Mouse (Mus musculus) liver, embryonic 15.5 days (tissue): ENCODE results near the gene Mpc1. TPM values are rescaled to one million over a fixed set of nuclear protein-coding genes. Genes with fewer than 3 reads are reported as not detected.
"Not testable (repeated sequence)": the region's sequence is repeated elsewhere in the genome, so short reads cannot be mapped to it uniquely, and the experiment has no call there.

Experiments
- ATAC-seq: fragments of 200-750 bp; cut with Nextera tagmentation; 2 replicates; pipeline ENCODE4 v1.8.0; 2017; ENCODE audit warnings: moderate number of reproducible peaks, mild to moderate bottlenecking, moderate library complexity; ENCODE audit not compliant: insufficient read depth
- H3K27ac ChIP-seq: fragments of 300-500 bp; sonication (generic); replicated peaks from 2 replicates; pipeline ENCODE4 v1.5.1; 2015; ENCODE audit warnings: mild to moderate bottlenecking, inconsistent platforms
- H3K27me3 ChIP-seq: fragments of 300-500 bp; sonication (generic); 2 replicates; pipeline ENCODE4 v1.6.1; 2015; ENCODE audit warnings: mild to moderate bottlenecking, inconsistent platforms
- H3K36me3 ChIP-seq: fragments of 300-500 bp; sonication (generic); replicated peaks from 2 replicates; pipeline ENCODE4 v1.6.1; 2015; ENCODE audit warnings: moderate library complexity, mild to moderate bottlenecking, inconsistent platforms
- H3K4me1 ChIP-seq: fragments of 300-500 bp; sonication (generic); replicated peaks from 2 replicates; pipeline ENCODE4 v1.6.1; 2015; ENCODE audit warnings: inconsistent platforms
- H3K4me2 ChIP-seq: fragments of 300-500 bp; sonication (generic); 2 replicates; pipeline ENCODE4 v1.6.1; 2015; ENCODE audit warnings: moderate library complexity, mild to moderate bottlenecking, inconsistent platforms
- H3K4me3 ChIP-seq: fragments of 300-500 bp; sonication (generic); replicated peaks from 2 replicates; pipeline ENCODE4 v1.5.1; 2015; ENCODE audit warnings: mild to moderate bottlenecking, inconsistent platforms
- H3K9ac ChIP-seq: fragments of 300-500 bp; sonication (generic); 2 replicates; pipeline ENCODE4 v1.6.1; 2015; ENCODE audit warnings: moderate library complexity, mild to moderate bottlenecking, inconsistent platforms
- H3K9me3 ChIP-seq: fragments of 300-500 bp; sonication (generic); replicated peaks from 2 replicates; pipeline ENCODE4 v1.6.1; 2016; ENCODE audit warnings: inconsistent platforms
- WGBS: fragments of 180-500 bp; shearing (Covaris S2); methylation state at CpG from one replicate; pipeline ENCODE4 v1.1.7; 2015; ENCODE audit warnings: mixed read lengths; ENCODE audit not compliant: insufficient replicate concordance; 5-methylcytosine and 5-hydroxymethylcytosine counted together
- polyA plus RNA-seq: library from polyadenylated mRNA; unstranded; fragments of >200 nt; fragmentation: Nextera tagmentation; extraction: Ambion mirVana; gene quantifications from 2 replicates; pipeline ENCODE4 v1.2.1, GENCODE M21; 2015

Mpc1 gene
- polyA plus RNA-seq, 1 experiment from 2014 or later: 135 TPM

DNA sequence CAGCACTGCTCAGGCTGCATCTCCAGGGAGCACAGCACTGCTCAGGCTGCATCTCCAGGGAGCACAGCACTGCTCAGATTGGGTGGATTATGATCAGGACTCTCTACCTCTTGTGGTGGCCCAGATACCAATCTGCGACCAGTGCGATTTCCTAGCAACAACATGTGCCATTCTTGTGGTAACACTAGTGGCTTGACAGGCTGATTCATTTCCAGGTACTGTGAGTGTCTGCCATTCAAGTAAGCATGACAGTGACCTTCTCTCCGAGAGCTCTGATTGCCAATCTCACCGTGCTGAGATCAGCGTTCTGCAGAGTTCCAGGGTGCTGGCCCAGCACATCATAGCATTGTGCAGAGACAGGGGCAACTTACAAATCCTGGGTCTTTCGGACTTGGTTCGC lies 31.0 kb upstream of the Mpc1 start:
- Histone ChIP-seq H3K27ac (no peak overlapping the region), H3K4me3 (no peak overlapping the region), H3K9me3 (no peaks in the 10 kb centered on the region), H3K4me1 (no peaks in the 10 kb centered on the region), H3K4me2 (no peak overlapping the region), H3K27me3 (no peaks in the 10 kb centered on the region; the same call in 1 of the 2 replicates), H3K9ac (no peak overlapping the region), H3K36me3 (no peaks in the 10 kb centered on the region)
- WGBS: 73% methylated on average over 7 of the region's 7 CpGs
- no peak for ATAC-seq

GRCm38 (mm10) chr17:8254268-8254667 lies 28.4 kb upstream of the Mpc1 start:
- no peak overlapping the region for H3K4me3 ChIP-seq
- no peaks in the 10 kb centered on the region; the same call in 1 of the 2 replicates for H3K27me3 ChIP-seq
- H3K4me1 ChIP-seq: no peaks in the 10 kb centered on the region
- H3K9ac ChIP-seq: no peak overlapping the region
- no peak overlapping the region for H3K4me2 ChIP-seq
- ATAC-seq: no peak
- no peaks in the 10 kb centered on the region for H3K36me3 ChIP-seq
- no peaks in the 10 kb centered on the region for H3K9me3 ChIP-seq
- H3K27ac ChIP-seq: no peak overlapping the region

DNA sequence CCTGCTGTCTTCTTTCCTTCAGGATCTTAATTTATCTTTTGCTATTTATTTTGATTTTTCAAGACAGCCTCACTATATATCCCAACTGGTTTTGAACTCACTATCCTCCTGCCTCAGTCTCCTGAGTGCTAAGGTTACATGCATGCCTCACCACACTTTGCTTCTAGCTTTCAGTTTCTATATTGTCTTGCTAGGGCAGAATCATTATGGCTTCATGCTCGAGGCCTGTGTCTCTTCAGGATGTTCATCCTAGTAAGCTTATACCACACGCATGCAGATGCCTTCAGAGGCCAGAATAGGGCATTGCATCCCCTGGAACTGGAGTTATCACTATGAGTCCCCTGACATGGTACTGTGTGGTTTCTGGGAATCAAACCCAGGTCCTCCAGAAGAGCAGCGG lies 27.8 kb upstream of the Mpc1 start:
- no peaks in the 10 kb centered on the region for H3K36me3 ChIP-seq
- no peaks in the 10 kb centered on the region for H3K9me3 ChIP-seq
- no peak overlapping the region for H3K4me2 ChIP-seq
- H3K9ac ChIP-seq: no peak overlapping the region
- H3K27ac ChIP-seq: no peak overlapping the region
- no peaks in the 10 kb centered on the region for H3K4me1 ChIP-seq
- no peaks in the 10 kb centered on the region; the same call in 1 of the 2 replicates for H3K27me3 ChIP-seq
- no peak for ATAC-seq
- H3K4me3 ChIP-seq: no peak overlapping the region
- 44% methylated on average over 3 of the region's 3 CpGs for WGBS

DNA sequence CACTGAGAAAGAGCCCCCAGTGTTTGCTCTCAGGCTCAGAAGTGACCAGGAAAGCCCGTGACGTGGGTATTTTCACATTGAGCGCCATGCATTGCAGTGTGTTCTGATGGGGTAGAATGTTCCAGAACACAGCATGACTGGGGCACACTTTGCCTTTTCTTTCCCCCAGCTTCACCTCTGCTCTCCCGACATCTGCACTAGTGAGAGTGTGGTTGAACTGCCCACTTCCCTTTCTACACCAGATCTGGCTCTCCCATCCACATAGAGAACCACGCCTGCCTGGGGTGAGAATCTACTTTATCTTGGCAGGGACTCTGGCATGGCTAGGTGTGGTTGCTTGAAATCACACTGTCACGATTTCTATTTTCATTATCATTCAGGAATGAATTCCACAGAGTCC lies 27.1 kb upstream of the Mpc1 start:
- Histone ChIP-seq H3K36me3 (no peaks in the 10 kb centered on the region), H3K4me2 (no peak overlapping the region), H3K27me3 (no peaks in the 10 kb centered on the region; the same call in 1 of the 2 replicates), H3K9ac (no peak overlapping the region), H3K9me3 (no peaks in the 10 kb centered on the region), H3K27ac (no peak overlapping the region), H3K4me1 (no peaks in the 10 kb centered on the region), H3K4me3 (no peak overlapping the region)
- WGBS: 33% methylated on average over 6 of the region's 6 CpGs
- ATAC-seq: no peak

DNA sequence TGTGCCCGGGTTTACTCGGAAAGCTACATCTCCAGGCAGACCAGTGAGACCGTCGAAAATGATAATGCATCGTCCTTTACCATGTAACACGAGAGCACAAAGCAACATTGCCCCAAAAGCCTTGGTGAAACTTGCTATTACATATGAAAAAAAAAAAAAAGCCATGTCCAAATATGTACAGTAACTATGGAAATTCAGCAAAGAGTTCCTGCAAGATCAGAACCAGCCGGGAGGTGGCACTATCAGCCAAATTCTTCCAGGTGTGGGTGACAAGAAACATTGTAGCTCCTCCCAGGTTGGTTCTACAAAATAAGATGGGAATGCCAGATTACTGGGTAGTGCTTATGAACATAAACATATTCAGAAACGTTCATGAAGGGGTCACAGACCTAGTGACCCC lies 25.7 kb upstream of the Mpc1 start:
- H3K4me3 ChIP-seq: no peak overlapping the region
- WGBS: 55% methylated on average over 8 of the region's 8 CpGs
- H3K4me1 ChIP-seq: no peaks in the 10 kb centered on the region
- H3K27me3 ChIP-seq: 0 out of 2 replicates have a peak, but pooled peaks cover 4% of the 10 kb centered on the region
- H3K9ac ChIP-seq: no peak overlapping the region
- H3K9me3 ChIP-seq: no peaks in the 10 kb centered on the region
- H3K27ac ChIP-seq: no peak overlapping the region
- H3K4me2 ChIP-seq: no peak overlapping the region
- no peak for ATAC-seq
- H3K36me3 ChIP-seq: no peaks in the 10 kb centered on the region

DNA sequence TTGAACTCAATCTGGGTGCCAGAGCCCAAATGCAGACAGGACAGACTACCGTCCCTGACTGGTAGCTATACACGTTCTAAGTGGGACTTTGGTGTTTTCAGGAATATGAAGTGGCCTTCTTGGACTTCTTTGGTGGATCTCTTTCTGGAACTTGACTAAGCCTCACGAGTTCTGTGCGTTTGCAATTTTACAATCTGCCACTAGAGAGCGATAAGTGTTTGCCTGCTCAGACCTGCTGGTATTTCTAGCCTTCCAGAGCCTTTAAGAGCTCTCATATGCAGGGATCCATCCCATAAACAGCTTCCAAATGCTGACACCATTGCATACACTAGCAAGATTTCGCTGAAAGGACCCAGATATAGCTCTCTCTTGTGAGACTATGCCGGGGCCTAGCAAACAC lies 18.1 kb upstream of the Mpc1 start:
- H3K36me3 ChIP-seq, ATAC-seq: not testable (repeated sequence)

GRCm38 (mm10) chr17:8272054-8272749 lies 10.5 kb upstream of the Mpc1 start:
- 24% methylated on average over 6 of the region's 6 CpGs for WGBS
- H3K4me3 ChIP-seq: no peak overlapping the region
- peak overlapping the region; percentile 15; the same call in 1 of the 2 replicates for H3K4me2 ChIP-seq
- no peak overlapping the region for H3K9ac ChIP-seq
- H3K36me3 ChIP-seq: no peaks in the 10 kb centered on the region
- peaks cover 29% of the 10 kb centered on the region for H3K4me1 ChIP-seq
- no peaks in the 10 kb centered on the region for H3K9me3 ChIP-seq
- H3K27me3 ChIP-seq: no peaks in the 10 kb centered on the region
- ATAC-seq: peak; percentile 61
- 0 out of 2 replicates have a peak overlapping the region, but pooled peaks have one; percentile 53 for H3K27ac ChIP-seq

More for the DNA sequence above, 18.1 kb upstream of the Mpc1 start:
- H3K27me3 ChIP-seq, H3K4me2 ChIP-seq, H3K4me3 ChIP-seq, H3K4me1 ChIP-seq, H3K9me3 ChIP-seq, H3K27ac ChIP-seq, H3K9ac ChIP-seq: not testable (repeated sequence)
- WGBS: 8% methylated on average over 7 of the region's 7 CpGs

GRCm38 (mm10) chr17:8272951-8273350 lies 9.8 kb upstream of the Mpc1 start:
- H3K9ac ChIP-seq: no peak overlapping the region
- 38% methylated on average over 6 of the region's 6 CpGs for WGBS
- H3K4me3 ChIP-seq: no peak overlapping the region
- H3K4me2 ChIP-seq: peak overlapping the region; percentile 15; the same call in 1 of the 2 replicates
- peaks cover 29% of the 10 kb centered on the region for H3K4me1 ChIP-seq
- H3K27me3 ChIP-seq: no peaks in the 10 kb centered on the region
- H3K27ac ChIP-seq: peak overlapping the region; percentile 53; the same call in 1 of the 2 replicates
- H3K36me3 ChIP-seq: no peaks in the 10 kb centered on the region
- no peaks in the 10 kb centered on the region for H3K9me3 ChIP-seq
- peak; percentile 59 for ATAC-seq

- 0 out of 2 replicates have a peak overlapping the region, but pooled peaks have one; percentile 2 for H3K4me2 ChIP-seq
- H3K27ac ChIP-seq: peak overlapping the region; percentile 62; the same call in 1 of the 2 replicates
- no peak overlapping the region for H3K4me3 ChIP-seq
- H3K9me3 ChIP-seq: no peaks in the 10 kb centered on the region
- peaks cover 33% of the 10 kb centered on the region for H3K4me1 ChIP-seq
- no peak overlapping the region for H3K9ac ChIP-seq
- ATAC-seq: peak; percentile 51
- H3K27me3 ChIP-seq: no peaks in the 10 kb centered on the region
- WGBS: 44% methylated on average over 4 of the region's 4 CpGs
- no peaks in the 10 kb centered on the region for H3K36me3 ChIP-seq
These were observed 6.6 kb upstream of the Mpc1 start for GRCm38 (mm10) chr17:8276071-8276470.

GRCm38 (mm10) chr17:8276680-8277079 lies 6.0 kb upstream of the Mpc1 start:
- WGBS: 45% methylated on average over 7 of the region's 7 CpGs
- Histone ChIP-seq H3K27ac (no peak overlapping the region), H3K27me3 (no peaks in the 10 kb centered on the region), H3K4me2 (0 out of 2 replicates have a peak overlapping the region, but pooled peaks have one; percentile 2), H3K4me3 (no peak overlapping the region), H3K36me3 (no peaks in the 10 kb centered on the region), H3K9ac (no peak overlapping the region), H3K4me1 (peaks cover 28% of the 10 kb centered on the region), H3K9me3 (no peaks in the 10 kb centered on the region)
- ATAC-seq: no peak

- no peak overlapping the region for H3K27ac ChIP-seq
- H3K9ac ChIP-seq: no peak overlapping the region
- H3K4me3 ChIP-seq: no peak overlapping the region
- peaks cover 32% of the 10 kb centered on the region for H3K4me1 ChIP-seq
- WGBS: 65% methylated on average over 3 of the region's 3 CpGs
- no peak for ATAC-seq
- H3K27me3 ChIP-seq: no peaks in the 10 kb centered on the region
- H3K4me2 ChIP-seq: no peak overlapping the region
- H3K36me3 ChIP-seq: no peaks in the 10 kb centered on the region
- no peaks in the 10 kb centered on the region for H3K9me3 ChIP-seq
These were observed 5.4 kb upstream of the Mpc1 start for GRCm38 (mm10) chr17:8277266-8277665.

DNA sequence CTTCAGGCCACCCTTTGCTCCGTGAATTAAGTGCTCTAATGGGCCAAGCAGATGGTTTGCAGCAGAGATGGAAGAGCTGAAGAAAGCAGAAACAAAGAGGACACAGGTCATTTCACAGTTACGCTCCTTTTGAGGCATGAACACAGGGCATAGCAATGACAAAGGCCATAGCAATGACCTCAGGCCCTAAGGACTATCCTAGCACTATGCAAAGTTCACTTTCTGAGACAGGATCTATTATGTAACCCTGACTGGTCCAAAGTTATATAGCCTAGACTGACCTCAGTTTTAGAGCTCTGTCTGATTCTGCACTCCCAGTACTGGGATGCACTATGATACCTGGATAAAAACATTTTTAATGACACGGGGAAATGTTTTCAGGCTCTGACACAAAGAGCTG lies 4.3 kb upstream of the Mpc1 start:
- no peak overlapping the region for H3K27ac ChIP-seq
- no peak for ATAC-seq
- no peak overlapping the region for H3K4me3 ChIP-seq
- peaks cover 31% of the 10 kb centered on the region for H3K4me1 ChIP-seq
- no peaks in the 10 kb centered on the region for H3K9me3 ChIP-seq
- no peak overlapping the region for H3K9ac ChIP-seq
- WGBS: 60% methylated on average over 3 of the region's 3 CpGs
- no peaks in the 10 kb centered on the region for H3K36me3 ChIP-seq
- H3K4me2 ChIP-seq: no peak overlapping the region
- no peaks in the 10 kb centered on the region for H3K27me3 ChIP-seq
